Mouse (Mus musculus): ENCODE data around the gene Reep3. TPM values are rescaled to one million over a fixed set of nuclear protein-coding genes. Genes with fewer than 3 reads are reported as not detected.

Gene Reep3
- total and polyA plus RNA-seq, 3 experiments = 21.8 to 23.3 (median 23.2) TPM

DNA sequence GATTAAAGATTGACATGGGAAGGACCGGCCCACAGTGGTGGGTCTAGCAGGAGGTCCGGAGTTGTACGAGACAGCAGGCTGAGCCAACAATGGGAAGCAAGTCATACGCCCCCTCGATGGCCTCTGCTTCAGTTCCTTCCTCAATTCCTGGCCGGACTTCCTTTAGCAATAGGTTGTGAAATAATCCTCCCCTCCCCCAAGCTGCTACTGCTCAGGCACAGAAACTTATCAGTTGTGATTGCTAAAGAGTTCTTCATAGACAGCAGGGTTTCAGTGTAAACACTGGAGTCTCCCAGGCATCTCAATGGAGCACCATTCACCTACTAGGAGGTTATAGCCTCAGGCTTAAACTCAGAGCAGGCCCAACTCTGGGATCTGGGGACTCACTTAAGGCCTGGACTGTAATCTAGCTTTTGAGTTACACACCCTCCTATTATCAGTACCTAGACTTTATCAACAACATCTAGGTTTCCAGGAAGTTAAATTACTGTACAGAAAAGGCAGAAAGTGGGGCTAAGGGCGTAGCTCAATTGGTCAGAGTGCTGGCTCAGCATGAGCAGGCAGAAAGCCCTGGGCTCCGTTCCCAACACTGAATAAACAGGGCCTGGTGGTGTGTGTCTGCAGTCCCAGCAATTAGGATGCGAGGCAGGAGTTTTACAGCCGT is 71.0 kb downstream of the Reep3 start:
- H3K4me3 ChIP-seq (replicated peaks in 1 of 3; ENCODE audit: low read depth in 2 of 3, low read length in 2 of 3, poor library complexity in 1 of 3) = no peak overlapping the region
- DNase-seq (ENCODE audit: extremely low read depth) = no peak
- dilution Hi-C loops (cut with MboI; ENCODE audit: extremely low pct_ligation_motif_present, extremely low pct_unique_long_range_greater_than_20kb, low sequenced_read_pairs) = no loop called here

GRCm38 (mm10) chr10:67024391-67024790 is 72.4 kb downstream of the Reep3 start:
- Histone ChIP-seq H3K9ac (ENCODE audit: insufficient read depth, low read depth) (no peak overlapping the region), H3K4me2 (ENCODE audit: insufficient read depth, low read depth, poor library complexity, severe bottlenecking) (no peak overlapping the region), H3K4me3 (replicated peaks in 1 of 3; ENCODE audit: low read depth in 2 of 3, low read length in 2 of 3, poor library complexity in 1 of 3) (no peak overlapping the region), H3K27me3 (replicated peaks) (no peaks in the 10 kb centered on the region), H3K27ac (ENCODE audit: insufficient read depth, low read depth) (no peak overlapping the region), H3K9me3 (replicated peaks; ENCODE audit: low read length) (no peaks in the 10 kb centered on the region), H3K4me1 (ENCODE audit: control insufficient read depth in 1 of 2, insufficient read depth in 2 of 2) (peaks cover 0 to 15% of the 10 kb centered on the region in 2 experiments; a peak in 2 of 4 replicates), H3K36me3 (replicated peaks in 1 of 2; ENCODE audit: control insufficient read depth in 1 of 2, insufficient read depth in 1 of 2, low read length in 1 of 2) (peaks cover 35 to 68% of the 10 kb centered on the region in 2 experiments), H3K79me2 (replicated peaks; ENCODE audit: control insufficient read depth, extremely low read depth, insufficient read depth, poor library complexity, severe bottlenecking) (no peaks in the 10 kb centered on the region)
- no peak for DNase-seq (ENCODE audit: extremely low read depth)
- dilution Hi-C loops (cut with MboI; ENCODE audit: extremely low pct_ligation_motif_present, extremely low pct_unique_long_range_greater_than_20kb, low sequenced_read_pairs) (no loop called here), in situ Hi-C loops (cut with MboI; ENCODE audit: low pct_ligation_motif_present, low pct_unique_long_range_greater_than_20kb, low sequenced_read_pairs) (no loop called here)
- TF ChIP-seq UBTF (IDR thresholded peaks at IDR 0.05; ENCODE audit: low read depth, low read length) (no peak), SMC3 (IDR thresholded peaks at IDR 0.05; ENCODE audit: low read depth, low read length) (no peak), BHLHE40 (IDR thresholded peaks at IDR 0.05; ENCODE audit: low read depth, low read length) (no peak), MXI1 (IDR thresholded peaks at IDR 0.05; ENCODE audit: low read depth, low read length) (no peak)

More for the DNA sequence above, 71.0 kb downstream of the Reep3 start:
- H3K27ac ChIP-seq (ENCODE audit: insufficient read depth, low read depth) = no peak overlapping the region
- H3K4me2 ChIP-seq (ENCODE audit: insufficient read depth, low read depth, poor library complexity, severe bottlenecking) = no peak overlapping the region
- H3K9ac ChIP-seq (ENCODE audit: insufficient read depth, low read depth) = no peak overlapping the region
- TF ChIP-seq SIN3A (IDR thresholded peaks at IDR 0.05; ENCODE audit: low read length) = no peak
- TF ChIP-seq CHD1 (IDR thresholded peaks at IDR 0.05; ENCODE audit: low read depth, low read length) = no peak
- TF ChIP-seq USF2 (conservative IDR thresholded peaks at IDR 0.05; ENCODE audit: low read depth, low read length) = no peak
- TF ChIP-seq CHD2 (IDR thresholded peaks at IDR 0.05; ENCODE audit: low read length) = no peak
- no peak for TF ChIP-seq ETS1 (conservative IDR thresholded peaks at IDR 0.05; ENCODE audit: low read depth, low read length)
- TF ChIP-seq POLR2A (IDR thresholded peaks at IDR 0.05; ENCODE audit: low read depth, low read length) = no peak
- TF ChIP-seq MAFK (IDR thresholded peaks at IDR 0.05; ENCODE audit: insufficient replicate concordance, low read length) = no peak; the same call in 1 of the 2 replicates
- no peak for TF ChIP-seq BHLHE40 (IDR thresholded peaks at IDR 0.05; ENCODE audit: low read depth, low read length)
- TF ChIP-seq CTCF (conservative IDR thresholded peaks at IDR 0.05 in 1 of 2, IDR thresholded peaks at IDR 0.05 in 1 of 2; ENCODE audit: low read depth in 2 of 2, low read length in 2 of 2) = no peak
- no peak for TF ChIP-seq JUN (IDR thresholded peaks at IDR 0.05; ENCODE audit: insufficient read depth, low read depth, low read length)
- no peak for TF ChIP-seq KAT2A (IDR thresholded peaks at IDR 0.05; ENCODE audit: insufficient replicate concordance, low read length)
- no peak for TF ChIP-seq ZKSCAN1 (IDR thresholded peaks at IDR 0.05; ENCODE audit: borderline replicate concordance, low read depth, low read length)
- TF ChIP-seq UBTF (IDR thresholded peaks at IDR 0.05; ENCODE audit: low read depth, low read length) = no peak
- no peak for TF ChIP-seq EP300 (IDR thresholded peaks at IDR 0.05; ENCODE audit: low read length)
- TF ChIP-seq MXI1 (IDR thresholded peaks at IDR 0.05; ENCODE audit: low read depth, low read length) = no peak
- no peak for TF ChIP-seq RAD21 (IDR thresholded peaks at IDR 0.05; ENCODE audit: low read depth, low read length)
- no peak for TF ChIP-seq NELFE (IDR thresholded peaks at IDR 0.05; ENCODE audit: low read depth, low read length)
- no peak for TF ChIP-seq RCOR1 (conservative IDR thresholded peaks at IDR 0.05; ENCODE audit: low read depth, low read length)
- TF ChIP-seq GABPA (IDR thresholded peaks at IDR 0.05; ENCODE audit: insufficient replicate concordance, low read depth, low read length) = no peak
- in situ Hi-C loops (cut with MboI; ENCODE audit: low pct_ligation_motif_present, low pct_unique_long_range_greater_than_20kb, low sequenced_read_pairs) = no loop called here
- peaks cover 38 to 70% of the 10 kb centered on the region in 2 experiments for H3K36me3 ChIP-seq (replicated peaks in 1 of 2; ENCODE audit: control insufficient read depth in 1 of 2, insufficient read depth in 1 of 2, low read length in 1 of 2)
- H3K79me2 ChIP-seq (replicated peaks; ENCODE audit: control insufficient read depth, extremely low read depth, insufficient read depth, poor library complexity, severe bottlenecking) = no peaks in the 10 kb centered on the region; the same call in 1 of the 2 replicates
- no peaks in the 10 kb centered on the region for H3K9me3 ChIP-seq (replicated peaks; ENCODE audit: low read length)
- peaks cover 0 to 12% of the 10 kb centered on the region in 2 experiments; a peak in 2 of 4 replicates for H3K4me1 ChIP-seq (ENCODE audit: control insufficient read depth in 1 of 2, insufficient read depth in 2 of 2)
- H3K27me3 ChIP-seq (replicated peaks) = no peaks in the 10 kb centered on the region

All from CH12.LX (cell line).